Mouse (Mus musculus) thymus, adult 2 months (tissue): ENCODE data around the gene Cdh4. TPM values are rescaled to one million over a fixed set of nuclear protein-coding genes. Genes with fewer than 3 reads are reported as not detected.

Source experiments
- DNase-seq: peaks from one replicate; pipeline ENCODE4 v3.0.0; 2021
- H3K27ac ChIP-seq: fragments of 200-500 bp; 2 replicates; pipeline ENCODE4 v1.5.1; 2012; ENCODE audit warnings: low read length, control low read depth; ENCODE audit not compliant: control insufficient read depth, insufficient read depth
- H3K27me3 ChIP-seq: fragments of 200-500 bp; 2 replicates; pipeline ENCODE4 v1.6.1; 2012; ENCODE audit warnings: mild to moderate bottlenecking, low read length, moderate library complexity, mixed read lengths; ENCODE audit not compliant: control insufficient read depth, insufficient read depth
- H3K36me3 ChIP-seq: fragments of 200-500 bp; 2 replicates; pipeline ENCODE4 v1.6.1; 2012; ENCODE audit warnings: mild to moderate bottlenecking, low read length, moderate library complexity; ENCODE audit not compliant: control insufficient read depth, insufficient read depth
- H3K4me1 ChIP-seq: fragments of 200-500 bp; replicated peaks from 2 replicates; pipeline ENCODE4 v1.6.1; 2012; ENCODE audit warnings: low read length; ENCODE audit not compliant: control insufficient read depth, insufficient read depth
- H3K4me3 ChIP-seq: fragments of 200-500 bp; 2 replicates; pipeline ENCODE4 v1.5.1; 2012; ENCODE audit warnings: mild to moderate bottlenecking, low read length, control low read depth, moderate library complexity; ENCODE audit not compliant: control insufficient read depth, insufficient read depth
- CTCF ChIP-seq: fragments of 200-500 bp; IDR thresholded peaks from 2 replicates; pipeline ENCODE4 v1.5.1; 2012; ENCODE audit warnings: mild to moderate bottlenecking, control low read depth, low read length, moderate library complexity, borderline replicate concordance; ENCODE audit not compliant: control insufficient read depth, poor library complexity, insufficient read depth; ENCODE audit errors: extremely low read depth
- POLR2A ChIP-seq: fragments of 200-500 bp; IDR thresholded peaks from 2 replicates; pipeline ENCODE4 v1.6.1; 2012; ENCODE audit warnings: mild to moderate bottlenecking, low read length, control low read depth, moderate library complexity; ENCODE audit not compliant: control insufficient read depth, poor library complexity, insufficient read depth; ENCODE audit errors: extremely low read depth
- WGBS: fragments of 180-500 bp; shearing (Covaris S2); methylation state at CpG from one replicate; pipeline ENCODE4 v1.1.7; 2018; 5-methylcytosine and 5-hydroxymethylcytosine counted together
- polyA plus RNA-seq: library from polyadenylated mRNA; depleted of rRNA; stranded (reverse); fragments of >200 nt; gene quantifications from 2 replicates; pipeline ENCODE4 v1.2.3, GENCODE M21; 2012

Cdh4 gene
- polyA plus RNA-seq, 1 experiment = 9.7 TPM

GRCm38 (mm10) chr2:179829972-179830371, 387.7 kb downstream of the Cdh4 start:
- H3K36me3 ChIP-seq = no peaks in the 10 kb centered on the region
- H3K27me3 ChIP-seq = no peaks in the 10 kb centered on the region
- no peak overlapping the region for H3K27ac ChIP-seq
- WGBS = 31% methylated on average over 6 of the region's 6 CpGs
- H3K4me3 ChIP-seq = no peak overlapping the region
- peak; percentile 25 for DNase-seq
- H3K4me1 ChIP-seq = no peaks in the 10 kb centered on the region
- TF ChIP-seq CTCF (peak; percentile 60; the same call in 1 of the 2 replicates), POLR2A (no peak)

DNA sequence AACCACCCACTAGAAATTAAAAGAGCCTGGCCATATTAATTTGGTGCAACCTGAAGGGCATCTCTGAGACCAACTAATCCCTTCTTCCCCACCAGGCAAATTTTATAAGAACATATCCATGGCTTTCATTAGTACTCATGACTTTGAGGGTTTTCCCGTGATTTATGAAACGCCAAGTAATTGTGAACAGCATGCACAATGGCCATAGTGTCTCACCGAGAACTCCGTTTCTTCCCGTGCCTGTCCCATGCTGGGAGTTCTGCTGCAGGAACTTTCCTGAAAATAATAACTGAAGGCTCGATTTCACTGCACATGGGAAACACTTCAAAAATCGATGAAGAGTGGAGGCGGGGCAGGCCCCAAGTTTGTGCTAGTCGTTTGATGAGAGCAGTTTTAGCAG, 392.7 kb downstream of the Cdh4 start:
- H3K4me1 ChIP-seq = no peaks in the 10 kb centered on the region
- H3K4me3 ChIP-seq = no peak overlapping the region
- H3K27me3 ChIP-seq = no peaks in the 10 kb centered on the region
- TF ChIP-seq POLR2A = no peak
- no peak for TF ChIP-seq CTCF
- WGBS = 86% methylated on average over 9 of the region's 9 CpGs
- DNase-seq = no peak
- H3K27ac ChIP-seq = no peak overlapping the region
- H3K36me3 ChIP-seq = no peaks in the 10 kb centered on the region

GRCm38 (mm10) chr2:179835570-179835969, 393.3 kb downstream of the Cdh4 start:
- DNase-seq = no peak
- Histone ChIP-seq H3K36me3 (no peaks in the 10 kb centered on the region), H3K4me3 (no peak overlapping the region), H3K27me3 (no peaks in the 10 kb centered on the region), H3K4me1 (no peaks in the 10 kb centered on the region), H3K27ac (no peak overlapping the region)
- TF ChIP-seq POLR2A (no peak), CTCF (no peak)
- 83% methylated on average over 7 of the region's 7 CpGs for WGBS

DNA sequence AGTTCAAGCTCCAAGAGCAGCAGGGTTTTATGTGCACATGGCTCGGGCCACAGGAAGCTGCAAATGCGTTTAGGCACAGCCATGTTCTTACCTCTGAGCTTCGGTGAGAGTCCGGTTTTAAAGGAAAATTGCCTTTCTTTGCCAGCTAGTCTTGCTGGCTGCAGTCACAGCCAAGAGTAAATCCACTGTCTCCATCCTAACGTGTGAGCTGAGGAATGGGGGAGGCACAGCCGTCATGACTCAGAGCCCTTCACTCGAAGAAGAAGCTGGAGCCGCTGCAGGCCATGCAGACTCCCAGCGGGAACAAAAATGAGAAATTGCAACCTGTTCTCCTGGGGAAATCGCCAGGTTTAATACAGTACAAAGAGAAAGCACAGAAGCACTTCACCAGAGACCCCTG, 395.0 kb downstream of the Cdh4 start:
- H3K4me1 ChIP-seq = no peaks in the 10 kb centered on the region
- no peaks in the 10 kb centered on the region for H3K27me3 ChIP-seq
- no peaks in the 10 kb centered on the region for H3K36me3 ChIP-seq
- no peak overlapping the region for H3K4me3 ChIP-seq
- no peak overlapping the region for H3K27ac ChIP-seq
- WGBS = 80% methylated on average over 10 of the region's 10 CpGs
- TF ChIP-seq CTCF (no peak), POLR2A (no peak)
- DNase-seq = no peak

DNA sequence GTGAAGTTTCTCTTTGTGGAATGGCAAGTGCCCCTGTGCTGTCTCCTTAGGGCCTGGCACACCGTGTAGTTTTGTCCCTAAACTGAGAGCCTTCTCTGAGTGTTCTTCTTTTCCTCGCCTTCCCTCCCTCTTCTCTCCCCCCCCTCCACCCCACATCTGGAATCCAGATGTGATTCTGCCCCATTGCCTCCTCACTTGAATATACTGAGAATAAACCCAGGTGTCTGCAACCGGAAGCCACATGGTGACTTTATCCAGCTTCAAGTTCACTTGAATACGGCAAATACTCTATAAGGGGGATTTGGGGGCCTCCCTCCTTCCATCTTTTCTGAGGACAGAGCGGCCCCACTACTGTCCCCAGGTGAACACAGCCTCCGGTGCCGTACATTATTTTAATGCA, 395.8 kb downstream of the Cdh4 start:
- Histone ChIP-seq H3K4me3 (no peak overlapping the region), H3K27me3 (no peaks in the 10 kb centered on the region), H3K36me3 (no peaks in the 10 kb centered on the region), H3K27ac (no peak overlapping the region), H3K4me1 (no peaks in the 10 kb centered on the region)
- DNase-seq = no peak
- 88% methylated on average over 7 of the region's 7 CpGs for WGBS
- TF ChIP-seq CTCF (no peak), POLR2A (no peak)

GRCm38 (mm10) chr2:179842610-179843389, 400.6 kb downstream of the Cdh4 start:
- 90% methylated on average over 12 of the region's 12 CpGs for WGBS

More at GRCm38 (mm10) chr2:179842610-179843389, 400.6 kb downstream of the Cdh4 start:
- no peaks in the 10 kb centered on the region for H3K36me3 ChIP-seq
- no peak overlapping the region for H3K4me3 ChIP-seq
- no peaks in the 10 kb centered on the region for H3K4me1 ChIP-seq
- no peaks in the 10 kb centered on the region for H3K27me3 ChIP-seq
- TF ChIP-seq CTCF (no peak), POLR2A (no peak)
- no peak overlapping the region for H3K27ac ChIP-seq
- no peak for DNase-seq
